Mouse (Mus musculus): Measurements from ENCODE around the gene Zfand3. TPM values are rescaled to one million over a fixed set of nuclear protein-coding genes. Genes with fewer than 3 reads are reported as not detected.

Zfand3 gene
- total and polyA plus RNA-seq, 2 experiments: 46.7 to 63.3 TPM

- Histone ChIP-seq H3K27me3 (ENCODE audit: control insufficient read depth, insufficient read depth, low read length) (no peaks in the 10 kb centered on the region), H3K36me3 (ENCODE audit: control insufficient read depth, insufficient read depth, low read length) (no peaks in the 10 kb centered on the region), H3K4me1 (ENCODE audit: control insufficient read depth, insufficient read depth, low read length) (peaks cover 27% of the 10 kb centered on the region), H3K79me2 (ENCODE audit: control insufficient read depth, insufficient read depth, low read length) (peaks cover 46% of the 10 kb centered on the region), H3K27ac (replicated peaks; ENCODE audit: insufficient read depth, low read depth, low read length) (peak overlapping the region; percentile 39), H3K4me3 (ENCODE audit: insufficient read depth, low read depth, low read length) (no peak overlapping the region), H3K9ac (ENCODE audit: low read depth, low read length) (no peak overlapping the region)
- 58% methylated on average over 7 of the region's 7 CpGs for WGBS
- TF ChIP-seq POLR2A (IDR thresholded peaks at IDR 0.05; ENCODE audit: extremely low read depth, insufficient read depth, low read length) (no peak), CTCF (IDR thresholded peaks at IDR 0.05; ENCODE audit: low read depth, low read length) (no peak)
- DNase-seq (ENCODE audit: extremely low read depth, low read depth, low spot score): no peak
Observed at GRCm38 (mm10) chr17:30043163-30043822, 38.8 kb downstream of the Zfand3 start.

GRCm38 (mm10) chr17:30045181-30045580 lies 40.6 kb downstream of the Zfand3 start:
- TF ChIP-seq CTCF (IDR thresholded peaks at IDR 0.05; ENCODE audit: low read depth, low read length) (no peak), POLR2A (IDR thresholded peaks at IDR 0.05; ENCODE audit: extremely low read depth, insufficient read depth, low read length) (no peak)

GRCm38 (mm10) chr17:30046654-30047053 lies 42.1 kb downstream of the Zfand3 start:
- no peak for DNase-seq (ENCODE audit: extremely low read depth, low read depth, low spot score)
- WGBS: 93% methylated on average over 5 of the region's 5 CpGs
- no peak for TF ChIP-seq CTCF (IDR thresholded peaks at IDR 0.05; ENCODE audit: low read depth, low read length)
- TF ChIP-seq POLR2A (IDR thresholded peaks at IDR 0.05; ENCODE audit: extremely low read depth, insufficient read depth, low read length): no peak
- no peak overlapping the region for H3K4me3 ChIP-seq (ENCODE audit: insufficient read depth, low read depth, low read length)
- H3K4me1 ChIP-seq (ENCODE audit: control insufficient read depth, insufficient read depth, low read length): peaks cover 22% of the 10 kb centered on the region
- peaks cover 46% of the 10 kb centered on the region for H3K79me2 ChIP-seq (ENCODE audit: control insufficient read depth, insufficient read depth, low read length)
- H3K27me3 ChIP-seq (ENCODE audit: control insufficient read depth, insufficient read depth, low read length): no peaks in the 10 kb centered on the region
- H3K9ac ChIP-seq (ENCODE audit: low read depth, low read length): no peak overlapping the region
- H3K27ac ChIP-seq (replicated peaks; ENCODE audit: insufficient read depth, low read depth, low read length): no peak overlapping the region
- H3K36me3 ChIP-seq (ENCODE audit: control insufficient read depth, insufficient read depth, low read length): no peaks in the 10 kb centered on the region

More at GRCm38 (mm10) chr17:30045181-30045580, 40.6 kb downstream of the Zfand3 start:
- Histone ChIP-seq H3K79me2 (ENCODE audit: control insufficient read depth, insufficient read depth, low read length) (peaks cover 49% of the 10 kb centered on the region), H3K9ac (ENCODE audit: low read depth, low read length) (no peak overlapping the region), H3K4me3 (ENCODE audit: insufficient read depth, low read depth, low read length) (no peak overlapping the region), H3K4me1 (ENCODE audit: control insufficient read depth, insufficient read depth, low read length) (peaks cover 27% of the 10 kb centered on the region), H3K27me3 (ENCODE audit: control insufficient read depth, insufficient read depth, low read length) (no peaks in the 10 kb centered on the region), H3K27ac (replicated peaks; ENCODE audit: insufficient read depth, low read depth, low read length) (no peak overlapping the region), H3K36me3 (ENCODE audit: control insufficient read depth, insufficient read depth, low read length) (no peaks in the 10 kb centered on the region)
- WGBS: 66% methylated on average over 2 of the region's 2 CpGs
- DNase-seq (ENCODE audit: extremely low read depth, low read depth, low spot score): no peak

- TF ChIP-seq CTCF (IDR thresholded peaks at IDR 0.05; ENCODE audit: low read depth, low read length) (no peak), POLR2A (IDR thresholded peaks at IDR 0.05; ENCODE audit: extremely low read depth, insufficient read depth, low read length) (no peak)
- H3K9ac ChIP-seq (ENCODE audit: low read depth, low read length): no peak overlapping the region
- no peak overlapping the region for H3K4me3 ChIP-seq (ENCODE audit: insufficient read depth, low read depth, low read length)
- peaks cover 60% of the 10 kb centered on the region for H3K79me2 ChIP-seq (ENCODE audit: control insufficient read depth, insufficient read depth, low read length)
- H3K36me3 ChIP-seq (ENCODE audit: control insufficient read depth, insufficient read depth, low read length): no peaks in the 10 kb centered on the region
- H3K27me3 ChIP-seq (ENCODE audit: control insufficient read depth, insufficient read depth, low read length): no peaks in the 10 kb centered on the region
- peak; percentile 39 for DNase-seq (ENCODE audit: extremely low read depth, low read depth, low spot score)
- H3K4me1 ChIP-seq (ENCODE audit: control insufficient read depth, insufficient read depth, low read length): peaks cover 11% of the 10 kb centered on the region
- H3K27ac ChIP-seq (replicated peaks; ENCODE audit: insufficient read depth, low read depth, low read length): no peak overlapping the region
- 80% methylated on average over 5 of the region's 5 CpGs for WGBS
Observed at GRCm38 (mm10) chr17:30051523-30052346, 47.2 kb downstream of the Zfand3 start.

- H3K27ac ChIP-seq (replicated peaks; ENCODE audit: insufficient read depth, low read depth, low read length): no peak overlapping the region
- no peak overlapping the region for H3K4me3 ChIP-seq (ENCODE audit: insufficient read depth, low read depth, low read length)
- H3K79me2 ChIP-seq (ENCODE audit: control insufficient read depth, insufficient read depth, low read length): peaks cover 60% of the 10 kb centered on the region
- no peaks in the 10 kb centered on the region for H3K36me3 ChIP-seq (ENCODE audit: control insufficient read depth, insufficient read depth, low read length)
- no peak overlapping the region for H3K9ac ChIP-seq (ENCODE audit: low read depth, low read length)
- H3K4me1 ChIP-seq (ENCODE audit: control insufficient read depth, insufficient read depth, low read length): peaks cover 11% of the 10 kb centered on the region
- TF ChIP-seq POLR2A (IDR thresholded peaks at IDR 0.05; ENCODE audit: extremely low read depth, insufficient read depth, low read length) (no peak), CTCF (IDR thresholded peaks at IDR 0.05; ENCODE audit: low read depth, low read length) (no peak)
- DNase-seq (ENCODE audit: extremely low read depth, low read depth, low spot score): no peak
- H3K27me3 ChIP-seq (ENCODE audit: control insufficient read depth, insufficient read depth, low read length): no peaks in the 10 kb centered on the region
- WGBS: 92% methylated on average over 5 of the region's 5 CpGs
Observed at GRCm38 (mm10) chr17:30052347-30052742, 47.8 kb downstream of the Zfand3 start.
